Mouse (Mus musculus) ES-Bruce4 (cell line): ENCODE results near the gene Il1rl2. TPM values are rescaled to one million over a fixed set of nuclear protein-coding genes. Genes with fewer than 3 reads are reported as not detected.

ENCODE experiments used
- H3K27ac ChIP-seq: 2 replicates; pipeline ENCODE4 v1.5.1; 2012; ENCODE audit warnings: low read length, inconsistent platforms; ENCODE audit not compliant: insufficient read depth
- H3K27me3 ChIP-seq: 2 replicates; pipeline ENCODE4 v1.6.1; 2012; ENCODE audit warnings: mild to moderate bottlenecking, low read length, inconsistent platforms; ENCODE audit not compliant: control insufficient read depth, poor library complexity, insufficient read depth, severe bottlenecking
- H3K36me3 ChIP-seq: 2 replicates; pipeline ENCODE4 v1.6.1; 2012; ENCODE audit warnings: inconsistent platforms, mild to moderate bottlenecking, low read length, moderate library complexity; ENCODE audit not compliant: control insufficient read depth, poor library complexity, insufficient read depth, severe bottlenecking
- H3K4me1 ChIP-seq: one replicate; pipeline ENCODE4 v1.8.1; 2011; ENCODE audit warnings: low read length; ENCODE audit not compliant: control insufficient read depth, insufficient read depth
- H3K4me3 ChIP-seq: 2 replicates; pipeline ENCODE4 v1.5.1; 2011; ENCODE audit warnings: low read depth, mild to moderate bottlenecking, low read length
- H3K9ac ChIP-seq: 2 replicates; pipeline ENCODE4 v1.6.1; 2012; ENCODE audit warnings: low read depth, mild to moderate bottlenecking, inconsistent platforms; ENCODE audit not compliant: poor library complexity, severe bottlenecking
- H3K9me3 ChIP-seq: replicated peaks from 2 replicates; pipeline ENCODE4 v1.6.1; 2012; ENCODE audit warnings: mild to moderate bottlenecking, low read length, inconsistent platforms; ENCODE audit not compliant: control insufficient read depth, poor library complexity, insufficient read depth, severe bottlenecking
- CTCF ChIP-seq: IDR thresholded peaks from one replicate; pipeline ENCODE4 v1.8.1; 2011; ENCODE audit warnings: low read depth, low read length
- EP300 ChIP-seq: IDR thresholded peaks from 2 replicates; pipeline ENCODE4 v1.6.1; 2011; ENCODE audit warnings: low read depth, low read length; ENCODE audit not compliant: insufficient read depth
- POLR2A ChIP-seq: IDR thresholded peaks from one replicate; pipeline ENCODE4 v1.8.1; 2011; ENCODE audit warnings: low read length; ENCODE audit not compliant: insufficient read depth
- polyA plus RNA-seq: library from polyadenylated mRNA; stranded (reverse); fragments of >200 nt; gene quantifications from 2 replicates; pipeline ENCODE4 v1.2.4, GENCODE M21; 2011; ENCODE audit warnings: low read depth; ENCODE audit not compliant: missing spikeins, insufficient read depth, insufficient read length

The Il1rl2 gene
- polyA plus RNA-seq, 1 experiment = 0.30 TPM

DNA sequence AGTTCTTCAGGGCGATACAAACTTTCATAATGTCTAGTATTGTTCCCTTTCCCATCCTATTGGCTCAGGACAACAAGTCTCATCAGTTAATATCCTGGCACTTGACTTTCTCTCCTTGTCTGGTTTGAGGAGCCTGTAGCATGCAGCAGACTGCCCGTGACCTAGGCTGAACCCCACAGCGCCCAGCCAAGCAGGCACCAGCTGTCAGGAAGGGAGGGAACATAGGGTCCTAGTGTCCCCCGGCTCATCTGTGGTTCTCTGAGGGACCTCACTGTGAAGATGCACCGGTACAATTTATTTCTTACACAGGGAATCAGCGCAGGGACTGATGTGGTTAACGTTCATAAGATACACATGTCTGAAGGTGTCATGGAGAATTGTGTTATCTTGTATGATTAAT, 52.3 kb downstream of the Il1rl2 start:
- no peak overlapping the region for H3K9ac ChIP-seq
- TF ChIP-seq POLR2A (no peak), EP300 (no peak), CTCF (no peak)

DNA sequence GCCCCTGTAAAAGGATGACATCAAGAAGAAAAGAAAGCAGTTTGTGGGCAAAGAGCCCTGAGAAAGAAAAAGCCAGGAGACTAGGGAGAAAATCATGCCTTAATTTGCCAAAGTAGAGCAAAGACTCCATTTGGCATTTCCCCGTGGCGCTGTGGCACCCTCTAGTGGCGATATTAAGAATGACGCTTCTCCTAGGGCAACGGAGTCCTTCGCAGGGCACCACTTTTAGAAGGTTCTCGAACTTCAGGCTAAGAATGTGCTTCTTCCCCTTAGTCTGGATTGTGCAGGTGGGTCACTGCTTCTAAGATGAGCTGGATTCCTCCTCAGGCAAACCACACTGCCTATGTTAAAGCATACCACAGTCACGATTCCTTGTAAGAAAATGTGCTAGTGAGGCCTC, 54.4 kb downstream of the Il1rl2 start:
- H3K4me1 ChIP-seq = no peaks in the 10 kb centered on the region
- H3K4me3 ChIP-seq = no peak overlapping the region
- no peaks in the 10 kb centered on the region for H3K9me3 ChIP-seq
- no peak overlapping the region for H3K9ac ChIP-seq
- no peak overlapping the region for H3K27ac ChIP-seq
- TF ChIP-seq POLR2A (no peak), CTCF (peak; percentile 90)
- no peaks in the 10 kb centered on the region for H3K27me3 ChIP-seq
- no peaks in the 10 kb centered on the region for H3K36me3 ChIP-seq

More for the DNA sequence above, 52.3 kb downstream of the Il1rl2 start:
- Histone ChIP-seq H3K27me3 (no peaks in the 10 kb centered on the region), H3K36me3 (no peaks in the 10 kb centered on the region), H3K27ac (no peak overlapping the region), H3K9me3 (no peaks in the 10 kb centered on the region), H3K4me3 (no peak overlapping the region), H3K4me1 (no peaks in the 10 kb centered on the region)

DNA sequence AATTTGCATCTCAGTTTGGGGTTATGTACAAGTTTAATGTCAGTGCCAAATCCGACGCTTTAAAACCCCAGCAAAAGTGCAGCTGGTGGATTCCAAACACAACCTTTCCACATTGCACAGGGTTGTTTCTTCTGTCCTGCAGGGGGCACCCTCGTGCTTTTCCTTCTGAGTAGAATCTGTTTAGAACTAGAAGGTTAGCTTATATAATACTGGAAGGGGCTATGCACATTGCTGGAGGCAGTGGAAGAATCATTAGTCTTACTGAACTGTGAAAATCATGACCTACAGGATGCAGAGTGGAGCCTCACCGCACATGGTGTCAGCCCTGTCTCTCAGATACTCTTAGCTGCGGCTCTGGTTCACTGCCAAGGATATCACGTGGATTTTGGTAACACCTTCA, 55.7 kb downstream of the Il1rl2 start:
- no peak for TF ChIP-seq POLR2A
- peak; percentile 16 for TF ChIP-seq CTCF
- no peak for TF ChIP-seq EP300
- Histone ChIP-seq H3K4me1 (no peaks in the 10 kb centered on the region), H3K27ac (no peak overlapping the region), H3K9me3 (no peaks in the 10 kb centered on the region), H3K36me3 (no peaks in the 10 kb centered on the region), H3K4me3 (no peak overlapping the region), H3K27me3 (no peaks in the 10 kb centered on the region), H3K9ac (no peak overlapping the region)

DNA sequence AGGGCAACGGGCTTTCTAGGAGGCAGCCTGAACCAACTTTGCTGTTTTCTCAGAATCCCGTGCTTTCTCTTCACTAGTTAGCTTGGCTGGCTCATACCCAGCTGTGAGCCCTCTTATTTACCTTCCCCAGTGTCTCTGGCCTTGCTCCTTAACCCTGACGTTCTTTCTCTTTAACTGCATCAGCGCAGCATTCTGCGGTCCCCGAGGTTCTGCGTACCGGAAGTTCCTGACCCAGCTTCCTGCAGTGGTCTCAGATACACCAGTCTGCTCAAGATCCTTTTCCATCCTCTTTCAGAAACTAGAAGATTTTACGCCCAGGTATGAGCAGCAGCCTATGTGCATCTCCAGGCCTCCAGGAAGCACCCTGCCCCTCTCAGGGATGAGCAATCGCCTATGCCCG, 56.6 kb downstream of the Il1rl2 start:
- H3K4me3 ChIP-seq = no peak overlapping the region
- H3K27ac ChIP-seq = no peak overlapping the region
- H3K4me1 ChIP-seq = no peaks in the 10 kb centered on the region
- TF ChIP-seq EP300 (no peak), POLR2A (no peak), CTCF (no peak)
- H3K36me3 ChIP-seq = no peaks in the 10 kb centered on the region
- H3K9ac ChIP-seq = no peak overlapping the region
- H3K27me3 ChIP-seq = no peaks in the 10 kb centered on the region
- no peaks in the 10 kb centered on the region for H3K9me3 ChIP-seq

DNA sequence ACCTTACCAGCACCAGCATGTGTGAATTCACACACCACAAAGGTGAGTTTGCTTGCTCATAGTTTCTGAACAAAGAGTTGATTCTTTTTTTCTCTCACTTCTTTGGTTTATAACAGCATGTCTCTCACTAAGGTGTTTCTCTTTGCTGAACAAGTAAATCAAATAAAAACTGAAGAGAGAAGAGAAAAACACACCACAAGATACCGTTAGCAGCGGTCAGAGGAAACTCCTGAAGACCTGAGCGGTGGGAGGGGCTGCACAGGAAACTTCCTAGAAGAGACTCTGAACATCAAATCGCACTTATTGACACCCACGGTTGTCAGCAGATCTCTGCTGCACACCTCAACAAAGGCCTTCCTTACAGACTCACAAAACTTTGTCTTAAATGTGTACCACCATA, 58.4 kb downstream of the Il1rl2 start:
- Histone ChIP-seq H3K4me3 (no peak overlapping the region), H3K9me3 (no peaks in the 10 kb centered on the region), H3K27ac (no peak overlapping the region), H3K36me3 (no peaks in the 10 kb centered on the region), H3K27me3 (no peaks in the 10 kb centered on the region), H3K9ac (no peak overlapping the region), H3K4me1 (no peaks in the 10 kb centered on the region)
- no peak for TF ChIP-seq EP300
- no peak for TF ChIP-seq POLR2A
- TF ChIP-seq CTCF = no peak

DNA sequence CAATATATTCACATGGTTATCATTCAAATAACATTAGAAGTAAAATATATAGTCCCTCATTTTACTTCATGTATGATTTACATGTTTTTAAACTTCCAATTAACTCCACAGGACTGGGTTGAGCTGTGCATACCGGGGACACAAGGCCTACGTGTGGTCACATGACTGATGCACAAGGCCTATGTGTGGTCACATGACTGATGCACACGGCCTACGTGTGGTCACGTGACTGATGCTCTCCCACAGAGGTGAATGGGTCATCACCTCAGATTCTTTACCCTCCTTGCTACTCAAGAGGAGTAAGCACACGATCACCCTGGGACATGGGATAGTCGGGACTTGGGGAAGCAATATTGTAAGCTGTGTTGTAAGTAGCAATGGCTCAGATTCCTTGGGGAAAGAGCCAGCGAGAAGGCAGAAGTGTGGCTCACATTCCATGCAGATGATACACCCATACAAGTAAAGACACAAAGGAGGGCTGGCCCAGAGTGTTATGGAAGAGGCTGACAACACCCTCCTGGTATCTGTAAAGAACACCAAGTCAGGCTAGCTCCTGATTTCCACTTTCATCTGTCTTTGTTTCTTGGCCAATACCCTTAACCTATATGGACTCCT, 60.6 kb downstream of the Il1rl2 start:
- Histone ChIP-seq H3K9me3 (no peaks in the 10 kb centered on the region), H3K4me3 (no peak overlapping the region), H3K36me3 (no peaks in the 10 kb centered on the region), H3K9ac (no peak overlapping the region), H3K27me3 (no peaks in the 10 kb centered on the region), H3K4me1 (no peaks in the 10 kb centered on the region), H3K27ac (no peak overlapping the region)
- no peak for TF ChIP-seq EP300
- TF ChIP-seq CTCF = no peak
- no peak for TF ChIP-seq POLR2A
